Mouse (Mus musculus) gastrocnemius, adult 18-20 months (tissue): ENCODE results near the gene Nlgn3. TPM values are rescaled to one million over a fixed set of nuclear protein-coding genes. Genes with fewer than 3 reads are reported as not detected.

Experiments
- DNase-seq: peaks from one replicate; pipeline ENCODE4 v3.0.0; 2021; ENCODE audit warnings: low spot score
- long read RNA-seq, 2 experiments: library from polyadenylated mRNA; stranded (forward); transcript quantifications; one replicate each; pipeline ENCODE4 v2.0.0; 2021
- total RNA-seq, 2 experiments: library from RNA; stranded (reverse); gene quantifications; 2 replicates each; pipeline ENCODE4 v1.2.3; 2021

Nlgn3 gene
- under 1 TPM; 0.07 to 0.14 TPM for total RNA-seq
- long read RNA-seq, experiment 1, result 0 reads
- long read RNA-seq, experiment 2, result 0 reads

DNA sequence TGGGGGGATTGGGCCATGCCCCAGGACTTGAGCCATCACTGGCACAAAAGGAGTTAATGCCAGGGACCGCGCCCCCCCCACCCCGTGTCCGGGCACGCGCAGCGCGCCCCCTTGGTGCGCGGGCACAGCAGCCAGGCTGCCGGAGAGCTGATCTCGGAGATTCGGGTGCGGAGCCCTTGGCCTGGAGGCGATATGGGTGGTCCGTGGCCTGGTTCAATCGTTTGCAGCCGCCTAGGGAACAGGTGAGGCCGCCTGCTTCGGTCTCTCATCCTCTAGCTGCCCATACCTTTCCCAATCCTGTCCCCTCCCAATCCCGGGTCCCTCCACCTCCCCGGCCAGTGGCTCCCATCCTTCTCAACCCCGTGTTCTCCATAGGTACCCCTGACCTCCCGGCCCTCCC, at the start of gene Nlgn3:
TSS of gene Nlgn3 (plus strand) at position 114 of the 400 bp plus-strand sequence.
- no peak for DNase-seq

DNA sequence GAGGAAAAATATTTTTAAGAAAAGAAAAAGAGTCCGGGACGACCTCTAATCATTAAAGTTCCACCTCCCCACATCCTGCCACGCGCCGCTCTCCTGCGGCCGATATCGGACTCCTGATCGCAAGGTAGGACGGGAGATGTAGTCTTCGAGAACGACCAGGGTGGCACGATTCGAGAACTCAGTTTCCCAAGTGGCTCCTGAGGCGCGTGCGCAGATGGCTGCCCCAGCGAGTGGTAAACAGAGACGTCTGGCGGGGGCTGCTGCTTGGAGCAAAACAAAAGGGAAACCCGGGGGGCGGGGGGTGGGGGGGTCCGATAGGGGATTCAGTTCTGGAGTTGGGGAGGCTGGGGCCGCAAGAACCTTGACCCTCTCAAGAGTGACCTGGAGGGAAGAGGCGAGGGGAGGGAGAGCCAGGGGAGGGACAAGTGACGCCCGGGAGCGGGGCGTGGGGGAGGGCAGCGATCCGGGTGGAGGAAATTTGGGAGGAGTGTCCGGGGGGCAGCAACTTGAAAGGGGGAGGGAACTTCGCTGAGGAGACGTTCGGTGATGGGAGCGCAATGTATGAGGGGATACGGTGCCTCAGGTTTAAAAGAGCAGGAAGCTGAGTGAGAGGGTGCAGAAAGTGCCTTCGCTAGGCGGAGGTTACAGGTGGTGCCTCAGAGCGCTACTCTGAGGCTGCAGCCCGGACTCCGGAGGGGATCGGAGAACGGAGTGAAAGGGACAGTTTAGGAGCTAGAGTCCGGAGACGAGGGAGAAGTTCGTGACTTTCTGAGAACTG, 44.8 kb upstream of the Nlgn3 start, which contains the start of gene Foxo4:
TSS of gene Foxo4 (plus strand) at position 577 of the 778 bp plus-strand sequence.
- DNase-seq, result peak; percentile 87

DNA sequence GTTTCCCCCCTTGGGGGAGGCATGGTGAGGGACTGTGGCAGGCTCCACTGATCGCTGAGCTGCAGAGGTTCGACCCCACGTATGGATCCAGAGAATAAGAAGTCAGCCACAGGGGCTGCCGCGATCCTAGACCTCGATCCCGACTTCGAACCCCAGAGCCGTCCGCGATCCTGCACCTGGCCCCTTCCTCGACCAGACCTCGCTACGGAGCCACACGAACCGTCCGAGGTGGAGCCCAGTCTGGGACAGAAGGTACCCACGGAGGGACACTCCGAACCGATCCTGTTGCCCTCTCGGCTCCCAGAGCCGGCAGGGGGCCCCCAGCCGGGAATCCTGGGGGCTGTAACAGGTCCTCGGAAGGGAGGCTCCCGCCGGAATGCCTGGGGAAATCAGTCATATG, 44.2 kb upstream of the Nlgn3 start:
- DNase-seq, result no peak

DNA sequence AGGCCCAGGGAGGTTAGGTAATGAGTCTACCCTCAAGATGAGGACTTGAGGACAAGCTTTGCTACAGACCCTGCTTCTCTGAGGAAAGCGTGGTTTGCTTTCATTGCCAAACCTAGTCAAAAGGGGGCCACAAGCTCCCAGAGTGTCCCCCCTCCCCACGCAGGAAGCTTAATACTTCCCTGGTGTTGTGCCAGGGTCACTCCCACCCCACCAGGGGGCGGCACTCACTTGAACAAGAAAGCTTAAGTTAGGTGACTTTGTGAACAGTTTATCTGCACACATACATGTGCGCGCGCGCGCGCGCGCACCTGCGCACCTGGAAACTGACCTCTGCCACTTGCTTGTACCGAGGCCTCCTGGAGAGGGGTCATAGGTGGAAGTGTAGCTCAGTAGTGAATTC, 42.4 kb upstream of the Nlgn3 start:
- no peak for DNase-seq

DNA sequence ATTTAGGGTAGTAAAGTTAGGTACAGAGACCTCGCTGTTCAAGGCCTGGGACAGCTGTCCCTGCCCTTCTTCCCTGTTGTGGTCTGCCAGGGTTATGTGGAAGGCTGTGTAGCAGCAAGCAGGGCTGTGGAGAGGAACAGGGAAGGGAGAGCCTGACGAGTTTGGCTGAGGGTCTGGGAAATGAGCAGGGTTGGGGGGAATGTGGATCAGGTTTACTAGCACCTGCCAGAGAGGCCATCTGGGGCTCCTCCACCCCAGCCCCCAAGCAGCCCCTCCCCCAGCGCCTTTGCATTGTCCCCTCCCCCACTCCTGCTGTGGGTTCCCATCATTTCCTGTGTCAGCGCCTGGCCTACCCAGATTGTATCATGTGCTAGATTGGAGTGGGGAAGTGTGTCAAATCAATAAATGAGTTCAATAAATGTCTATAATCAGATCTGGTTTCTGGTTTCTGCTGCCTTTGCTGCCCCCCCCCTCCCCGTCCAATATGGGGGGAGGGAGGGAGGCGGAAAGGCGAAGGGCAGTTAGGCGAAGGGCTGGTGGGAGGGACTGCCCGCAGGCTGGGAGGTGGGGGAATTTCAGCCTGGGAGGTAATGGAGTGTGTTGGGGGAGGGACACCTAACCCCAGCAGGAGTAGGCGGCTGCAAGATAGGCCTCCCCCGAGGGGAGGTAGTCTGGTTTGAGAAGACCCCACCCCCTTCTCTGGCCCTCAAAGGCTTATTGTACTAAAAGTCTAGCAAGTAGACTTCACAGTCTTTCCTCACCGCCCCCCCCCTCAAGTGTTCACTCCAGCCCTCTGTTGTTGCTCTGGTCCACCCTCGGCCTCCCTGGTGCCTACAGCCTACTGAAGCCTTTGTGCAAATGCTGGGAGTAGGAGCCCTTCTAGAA, 38.3 kb upstream of the Nlgn3 start:
- no peak for DNase-seq

DNA sequence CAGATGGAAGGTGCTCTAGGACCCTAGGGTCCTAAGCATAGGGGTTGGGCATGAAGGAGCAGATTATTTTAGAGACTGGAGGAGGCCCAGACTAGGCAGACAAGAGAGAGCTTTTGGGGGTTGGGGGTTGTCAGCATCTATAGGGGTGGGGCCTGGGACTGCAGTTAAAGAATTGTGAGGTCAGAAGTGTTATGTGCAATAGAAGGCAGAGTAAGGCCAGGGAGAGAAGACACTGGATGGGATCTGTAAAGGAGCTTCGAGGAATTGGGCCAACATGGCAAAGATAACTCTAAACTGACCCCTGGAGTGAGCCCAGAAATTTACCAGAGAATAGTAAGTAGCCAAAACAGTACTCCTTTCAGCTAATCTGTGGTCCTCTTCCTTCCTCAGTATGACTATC, 35.1 kb upstream of the Nlgn3 start, which contains the start of gene Gm614:
TSS of gene Gm614 (minus strand) at position 101 of the 400 bp plus-strand sequence.
- DNase-seq, result no peak

DNA sequence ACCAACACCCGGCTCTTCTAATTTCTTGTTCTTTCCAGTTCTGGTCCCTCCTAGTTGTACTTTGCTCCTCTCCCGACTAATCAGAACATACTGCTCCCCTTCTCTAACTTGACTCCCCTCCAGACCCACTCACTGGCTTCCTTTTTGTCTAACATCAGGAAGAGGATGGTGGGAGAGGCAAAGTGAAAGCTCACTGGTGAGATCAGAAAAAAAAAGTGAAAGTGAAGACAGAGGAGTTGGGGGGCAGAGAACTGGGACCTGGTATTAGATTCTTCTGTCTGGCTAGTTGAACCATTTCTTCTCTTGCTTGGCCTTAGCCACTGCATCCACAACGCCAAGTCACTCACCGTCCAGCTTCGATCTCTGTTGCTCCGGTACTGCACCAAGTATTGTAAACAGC, 32.3 kb upstream of the Nlgn3 start:
- DNase-seq, result no peak

DNA sequence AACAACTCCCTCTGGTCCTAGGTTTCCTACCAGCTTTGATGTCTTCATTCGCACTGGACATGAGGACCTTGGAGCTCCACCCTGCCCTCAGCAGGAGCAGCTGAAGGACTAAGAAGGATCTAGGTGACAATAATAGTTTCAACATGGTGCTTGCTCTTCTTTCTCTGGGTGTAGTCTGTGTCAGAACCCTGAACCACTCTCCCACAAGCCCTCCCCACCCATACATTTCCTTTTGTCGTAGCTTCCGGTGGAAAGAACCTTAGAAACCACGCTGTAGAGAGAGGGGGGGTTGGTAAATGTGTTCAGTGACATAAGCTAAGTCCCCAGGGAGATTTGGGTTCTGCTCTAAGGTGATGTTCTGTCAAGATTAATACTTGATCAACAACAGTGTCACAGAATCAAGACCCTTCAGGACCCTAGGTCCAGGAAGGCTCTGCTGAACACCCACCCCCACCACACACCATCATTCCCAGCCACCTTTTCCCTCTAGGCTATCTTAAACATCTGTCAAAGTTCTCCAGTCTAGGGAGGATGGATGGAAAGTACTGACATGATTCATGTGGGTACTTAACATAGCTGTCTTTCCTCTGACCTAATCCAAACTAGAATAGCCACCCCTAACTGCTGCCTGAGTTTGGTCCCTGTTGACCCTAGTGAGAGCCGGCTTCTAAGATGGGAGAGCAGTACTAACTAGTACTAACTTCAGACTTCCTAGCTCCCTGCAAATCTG, 30.8 kb upstream of the Nlgn3 start, which contains the start of gene Il2rg:
TSS of gene Il2rg (minus strand) at position 231 of the 730 bp plus-strand sequence.
- no peak for DNase-seq

DNA sequence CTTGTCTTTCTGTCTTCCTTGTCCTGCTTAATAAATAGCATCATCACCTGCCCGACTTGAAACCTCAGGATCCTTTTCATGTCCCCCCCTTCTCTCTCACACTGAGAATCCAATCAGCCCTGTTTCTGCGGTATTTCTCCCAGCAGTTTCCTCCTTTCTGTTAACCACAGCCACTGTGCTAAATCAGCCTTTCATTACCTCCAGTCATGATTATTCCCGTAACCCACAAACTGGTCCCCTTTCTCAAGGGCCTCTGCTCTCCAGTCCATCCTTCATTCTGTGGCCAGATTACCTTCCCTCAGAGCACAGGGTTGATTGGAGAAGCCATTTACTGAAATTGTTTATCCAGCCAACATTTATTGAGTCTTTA, 30.2 kb upstream of the Nlgn3 start, which contains the start of gene Gm20489:
TSS of gene Gm20489 (minus strand) at position 269 of the 370 bp plus-strand sequence.
- DNase-seq, result no peak

DNA sequence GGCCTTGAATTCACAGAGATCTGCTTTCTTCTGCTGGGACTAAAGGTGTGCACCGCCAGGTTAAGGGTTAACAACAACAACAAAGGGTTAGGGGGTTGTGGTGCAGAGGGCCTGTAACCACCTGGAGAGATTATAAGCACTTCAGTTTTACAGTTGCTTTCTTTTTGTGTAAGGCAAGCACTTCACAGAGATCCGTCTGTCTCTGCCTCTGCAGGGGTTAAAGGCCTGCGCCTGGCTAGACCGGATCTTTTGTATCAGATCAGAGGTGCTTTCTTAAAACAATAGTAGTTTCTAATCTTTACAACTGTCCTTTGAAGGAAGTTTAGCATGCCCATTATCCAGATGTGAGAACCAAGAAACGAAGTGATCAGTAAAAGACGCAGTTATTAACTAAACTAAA, 25.6 kb upstream of the Nlgn3 start:
- DNase-seq, result no peak

DNA sequence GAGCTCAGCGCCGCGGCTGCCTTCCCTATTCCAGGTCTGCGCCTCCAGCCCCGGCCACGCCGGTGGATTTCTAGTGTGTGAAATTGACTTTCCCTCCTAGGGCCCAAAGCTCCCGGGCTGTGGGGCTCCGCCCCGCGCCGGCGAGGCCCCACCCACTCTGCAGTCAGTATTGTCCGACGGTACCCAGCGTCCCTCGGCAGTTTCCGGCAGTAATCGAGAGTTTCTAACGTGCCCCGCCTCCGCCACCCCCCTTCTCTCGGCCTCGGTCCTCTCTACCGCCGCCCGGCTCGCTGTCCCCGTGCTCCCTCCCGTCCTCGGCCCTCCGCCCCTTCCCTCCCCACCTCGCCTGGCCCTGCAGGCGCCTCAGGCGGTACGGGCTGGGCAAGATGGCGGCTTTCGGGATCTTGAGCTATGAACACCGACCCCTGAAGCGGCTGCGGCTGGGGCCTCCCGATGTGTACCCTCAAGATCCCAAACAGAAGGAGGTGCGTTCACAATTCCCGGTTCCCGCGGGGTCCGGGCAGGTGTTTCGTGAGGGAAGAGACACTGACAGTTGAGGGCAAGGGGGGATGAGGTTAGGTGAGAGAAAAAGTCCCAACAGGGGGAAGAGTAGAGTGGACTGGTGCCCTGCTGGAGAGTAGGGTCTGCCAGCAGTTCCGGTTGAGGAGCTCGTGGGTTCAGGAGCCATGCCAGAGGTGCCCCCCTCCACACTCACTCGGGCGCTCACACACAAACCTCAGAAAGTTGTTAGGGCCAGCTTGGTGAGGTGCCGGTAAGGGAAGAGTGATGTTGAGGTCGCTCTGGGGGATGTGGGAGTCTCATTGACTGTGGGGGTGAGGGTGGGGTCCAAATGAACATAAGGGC, 24.9 kb upstream of the Nlgn3 start, which contains the start of gene Med12:
TSS of gene Med12 (plus strand) at position 156 of the 864 bp plus-strand sequence.
- DNase-seq, result peak; percentile 90

DNA sequence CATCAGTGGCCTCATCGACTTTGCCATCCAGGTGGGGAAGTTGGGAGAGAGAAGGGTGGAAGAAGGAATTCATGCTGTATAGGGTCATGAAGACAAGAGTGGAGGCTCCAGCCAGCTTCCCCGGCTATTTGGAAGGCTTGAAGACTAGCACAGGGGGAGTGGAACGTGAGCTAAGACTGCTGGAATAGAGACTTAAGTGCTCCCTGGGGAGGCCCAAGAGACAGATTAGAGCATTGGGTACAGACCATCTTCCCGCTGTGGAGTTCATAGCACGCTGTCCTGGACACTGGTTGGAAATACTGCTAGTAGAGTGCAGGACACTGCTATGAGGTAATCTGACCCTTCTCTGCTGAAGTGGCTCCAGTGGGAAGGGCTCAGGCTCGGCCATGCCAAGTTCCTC, 16.2 kb upstream of the Nlgn3 start:
- peak; percentile 2 for DNase-seq

DNA sequence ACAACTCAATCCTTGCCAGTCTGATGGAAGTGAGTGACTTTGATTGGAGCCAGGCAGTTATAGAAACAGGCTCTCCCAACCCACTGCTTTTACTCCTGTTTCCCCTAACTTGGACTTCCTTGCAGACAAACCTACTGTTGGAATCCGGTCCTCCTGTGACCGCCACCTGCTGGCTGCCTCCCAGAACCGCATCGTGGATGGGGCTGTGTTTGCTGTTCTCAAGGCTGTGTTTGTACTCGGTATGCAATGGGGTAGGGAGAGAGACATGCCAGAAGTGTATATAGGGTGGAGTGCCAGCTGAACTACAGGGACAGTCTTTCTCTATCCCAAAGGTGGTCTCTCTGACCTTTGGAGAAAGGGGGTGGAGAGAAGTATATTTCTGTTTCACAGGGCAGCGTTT, 13.4 kb upstream of the Nlgn3 start:
- DNase-seq, result peak; percentile 10

DNA sequence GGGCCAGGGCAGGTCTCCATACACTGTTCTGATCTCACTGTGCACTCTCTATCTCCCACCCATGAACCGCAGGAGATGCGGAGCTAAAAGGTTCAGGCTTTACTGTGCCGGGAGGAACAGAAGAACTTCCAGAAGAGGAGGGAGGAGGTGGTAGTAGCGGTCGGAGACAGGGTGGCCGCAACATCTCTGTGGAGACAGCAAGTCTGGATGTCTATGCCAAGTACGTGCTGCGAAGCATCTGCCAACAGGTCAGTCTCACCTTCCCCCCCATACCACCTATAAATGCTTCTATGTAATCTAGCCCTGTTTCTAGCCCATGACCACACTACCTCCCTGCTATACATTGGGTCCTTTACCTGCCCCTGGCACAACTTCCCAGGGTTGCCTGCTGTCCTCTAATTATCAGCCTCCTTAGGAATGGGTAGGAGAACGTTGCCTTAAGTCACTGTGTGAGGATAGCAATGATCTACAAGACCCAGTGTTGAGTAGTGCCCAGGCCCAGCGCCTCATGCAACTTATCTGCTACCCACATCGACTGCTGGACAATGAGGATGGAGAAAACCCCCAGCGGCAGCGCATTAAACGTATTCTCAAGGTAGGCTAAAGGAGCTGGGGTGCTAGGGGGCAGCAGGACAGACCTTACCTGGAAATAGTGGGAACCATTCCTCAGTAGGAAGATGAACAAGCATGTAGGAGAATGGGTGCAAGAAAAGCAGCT, 12.9 kb upstream of the Nlgn3 start:
- DNase-seq, result no peak

DNA sequence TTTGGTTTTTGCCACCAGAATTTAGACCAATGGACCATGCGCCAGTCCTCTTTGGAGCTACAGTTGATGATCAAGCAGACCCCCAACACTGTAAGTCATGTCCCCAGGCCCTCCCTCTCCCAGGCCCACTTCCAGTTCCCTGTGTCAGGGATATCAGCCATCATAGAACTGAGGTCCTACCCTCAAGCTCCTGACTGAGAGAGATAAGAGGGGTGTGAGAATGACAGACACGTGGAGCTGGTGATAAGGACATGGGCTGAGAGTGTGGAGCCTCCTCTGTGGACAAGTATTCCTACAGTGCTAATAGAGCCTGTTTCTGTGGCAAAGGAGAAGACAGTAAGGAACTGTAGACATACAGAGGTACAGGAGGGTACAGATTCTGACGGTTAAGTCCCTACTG, 11.4 kb upstream of the Nlgn3 start:
- DNase-seq, result no peak

DNA sequence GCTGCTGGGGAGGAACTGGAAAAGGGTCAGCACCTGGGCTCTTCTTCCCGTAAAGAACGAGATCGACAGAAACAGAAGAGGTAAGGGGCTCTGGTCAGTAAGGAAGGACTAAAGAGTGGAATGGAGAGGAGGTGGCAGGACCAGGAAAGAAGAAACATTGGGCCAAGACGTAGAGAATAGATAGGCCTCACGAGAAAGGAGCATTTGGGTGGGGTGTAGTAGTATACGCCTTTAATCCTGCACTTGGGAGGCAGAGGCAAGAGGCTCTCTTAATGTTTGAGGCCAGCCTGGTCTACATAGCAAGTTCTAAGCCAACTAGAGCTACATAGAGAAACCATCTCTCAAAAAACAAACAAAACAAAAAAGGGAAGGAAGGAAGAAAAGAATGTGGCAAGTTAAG, 10.5 kb upstream of the Nlgn3 start:
- DNase-seq, result no peak

DNA sequence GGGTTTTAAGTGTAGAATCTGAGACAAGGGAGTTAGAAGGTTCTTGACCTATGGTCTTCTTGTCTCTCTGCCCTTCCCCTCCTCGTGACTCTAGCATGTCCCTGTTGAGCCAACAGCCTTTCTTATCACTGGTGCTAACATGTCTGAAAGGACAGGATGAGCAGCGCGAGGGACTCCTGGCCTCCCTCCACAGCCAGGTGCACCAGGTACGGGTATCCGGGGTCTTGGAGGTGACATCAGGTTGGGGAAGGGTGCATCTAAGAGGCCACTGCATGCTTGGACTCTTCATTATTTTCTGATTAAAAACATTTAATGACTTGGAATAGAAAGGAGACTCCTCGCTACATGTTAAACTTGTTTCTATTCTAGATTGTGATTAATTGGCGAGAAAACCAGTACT, 9.9 kb upstream of the Nlgn3 start:
- DNase-seq, result no peak

DNA sequence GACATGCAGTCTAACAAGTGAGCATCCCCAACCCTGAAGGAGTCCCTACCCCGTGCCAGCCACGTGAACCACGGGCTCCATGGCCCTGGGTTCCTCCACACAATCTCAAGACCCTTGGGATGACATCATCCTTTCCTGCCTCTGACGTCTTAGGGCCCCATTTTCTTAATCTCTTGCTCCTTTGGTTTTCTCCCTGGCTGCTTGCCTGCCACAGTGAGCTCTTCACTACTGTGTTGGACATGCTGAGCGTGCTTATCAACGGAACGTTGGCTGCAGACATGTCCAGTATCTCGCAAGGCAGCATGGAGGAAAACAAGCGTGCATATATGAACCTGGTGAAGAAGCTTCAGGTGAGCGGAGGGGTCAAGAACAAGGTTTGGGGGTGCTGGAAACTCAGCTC, 8.9 kb upstream of the Nlgn3 start:
- no peak for DNase-seq

DNA sequence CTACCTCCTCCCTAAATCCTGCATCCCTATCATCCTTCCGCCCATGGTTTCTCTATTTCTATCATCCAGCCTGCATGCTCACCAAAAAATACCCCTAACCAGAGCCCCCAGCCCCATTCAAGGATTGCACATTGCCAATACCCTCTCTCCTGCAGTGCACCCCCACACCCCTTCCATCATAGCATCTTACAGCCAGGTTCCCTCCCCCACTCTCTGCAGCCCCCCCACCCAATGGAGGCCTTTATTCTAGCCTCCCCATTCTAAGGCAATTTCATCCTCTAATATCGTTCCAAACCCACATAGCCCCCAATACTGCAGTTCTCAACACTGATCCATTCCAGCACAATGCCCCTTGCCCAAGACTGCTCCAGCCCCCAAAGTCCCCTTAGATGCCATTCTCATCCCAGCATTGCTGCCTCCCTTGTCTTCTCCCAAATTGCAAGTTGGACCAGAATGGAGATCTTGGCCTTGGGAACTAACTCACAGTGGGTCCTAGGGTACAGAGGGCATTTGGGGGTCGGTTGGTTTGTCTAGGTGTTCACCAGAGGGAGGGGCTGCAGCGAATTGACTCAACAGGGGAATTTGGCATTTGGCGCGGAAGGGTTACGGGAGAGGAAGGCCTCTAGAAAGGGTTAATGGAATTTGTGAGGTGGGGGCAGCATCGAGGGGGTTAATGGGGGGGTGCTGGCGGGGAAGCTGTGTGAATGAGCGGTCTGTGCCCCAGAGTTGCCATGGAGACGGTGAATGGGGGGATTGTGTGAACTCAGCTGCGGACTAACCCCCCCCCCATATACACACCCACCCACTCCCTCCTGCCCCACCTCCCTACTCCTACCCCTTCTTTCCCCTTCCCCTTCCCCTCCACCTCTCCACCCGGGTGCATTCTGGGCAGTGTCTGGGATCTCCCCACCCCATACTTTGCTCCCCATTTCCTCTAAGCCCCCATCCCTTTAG, 782 bp downstream of the Nlgn3 start:
- DNase-seq, result no peak
